Mouse (Mus musculus) embryonic facial prominence, embryonic 11.5 days (tissue): ENCODE data around the gene Hoxc4. TPM values are rescaled to one million over a fixed set of nuclear protein-coding genes. Genes with fewer than 3 reads are reported as not detected.
A peak's percentile ranks its signal among the peaks of the same experiment; 100 is the strongest.

Experiments
- ATAC-seq: fragments of 200-750 bp; cut with Nextera tagmentation; replicated peaks from 2 replicates; pipeline ENCODE4 v1.8.0; 2017; ENCODE audit warnings: low read depth; ENCODE audit not compliant: insufficient number of reproducible peaks, low FRiP score, low TSS enrichment
- DNase-seq: peaks from one replicate; pipeline ENCODE4 v3.0.0-alpha.2; 2015; ENCODE audit warnings: low spot score
- H3K27ac ChIP-seq: fragments of 300-500 bp; sonication (generic); replicated peaks from 2 replicates; pipeline ENCODE4 v1.5.1; 2014; ENCODE audit warnings: mild to moderate bottlenecking, low read depth, low read length, control low read depth
- H3K27me3 ChIP-seq: fragments of 300-500 bp; sonication (generic); 2 replicates; pipeline ENCODE4 v1.6.1; 2014; ENCODE audit warnings: mild to moderate bottlenecking, low read length, moderate library complexity, mixed read lengths; ENCODE audit not compliant: control insufficient read depth, insufficient read depth
- H3K36me3 ChIP-seq: fragments of 300-500 bp; sonication (generic); replicated peaks from 2 replicates; pipeline ENCODE4 v1.6.1; 2014; ENCODE audit warnings: low read depth, mild to moderate bottlenecking, low read length, moderate library complexity, mixed read lengths; ENCODE audit not compliant: control insufficient read depth, insufficient read depth
- H3K4me1 ChIP-seq: fragments of 300-500 bp; sonication (generic); 2 replicates; pipeline ENCODE4 v1.6.1; 2014; ENCODE audit warnings: low read length, mixed read lengths; ENCODE audit not compliant: control insufficient read depth, insufficient read depth
- H3K4me2 ChIP-seq: fragments of 300-500 bp; sonication (generic); 2 replicates; pipeline ENCODE4 v1.6.1; 2014; ENCODE audit warnings: low read depth, mild to moderate bottlenecking, control low read depth, low read length, moderate library complexity
- H3K4me3 ChIP-seq: fragments of 300-500 bp; sonication (generic); 2 replicates; pipeline ENCODE4 v1.5.1; 2014; ENCODE audit warnings: low read depth, low read length, control low read depth
- H3K9ac ChIP-seq: fragments of 300-500 bp; sonication (generic); replicated peaks from 2 replicates; pipeline ENCODE4 v1.6.1; 2014; ENCODE audit warnings: mild to moderate bottlenecking, control low read depth, low read length
- H3K9me3 ChIP-seq: fragments of 300-500 bp; sonication (generic); replicated peaks from 2 replicates; pipeline ENCODE4 v1.6.1; 2016; ENCODE audit warnings: mild to moderate bottlenecking, low read length, inconsistent platforms, mixed read lengths; ENCODE audit not compliant: control insufficient read depth
- WGBS: fragments of 180-500 bp; shearing (Covaris S2); extraction: QIAGEN DNeasy Blood & Tissue Kit; methylation state at CpG from one replicate; pipeline ENCODE4 v1.1.7; 2014; 5-methylcytosine and 5-hydroxymethylcytosine counted together
- polyA plus RNA-seq: library from polyadenylated mRNA; unstranded; fragments of >200 nt; fragmentation: Nextera tagmentation; extraction: Ambion mirVana; gene quantifications from 2 replicates; pipeline ENCODE4 v1.2.1, GENCODE M21; 2014

Gene Hoxc4
- polyA plus RNA-seq, 1 experiment from 2014 or later = 1.7 TPM

GRCm38 (mm10) chr15:102983716-102984115, 35.0 kb upstream of the Hoxc4 start:
- Histone ChIP-seq H3K27me3 (peaks cover 96% of the 10 kb centered on the region), H3K9me3 (no peaks in the 10 kb centered on the region), H3K4me3 (no peak overlapping the region), H3K4me2 (no peak overlapping the region), H3K9ac (no peak overlapping the region), H3K27ac (no peak overlapping the region), H3K4me1 (peaks cover 6% of the 10 kb centered on the region), H3K36me3 (no peaks in the 10 kb centered on the region)
- WGBS = 2% methylated on average over 12 of the region's 12 CpGs
- ATAC-seq (no peak), DNase-seq (no peak)

- DNase-seq (no peak), ATAC-seq (no peak)
- Histone ChIP-seq H3K9ac (no peak overlapping the region), H3K27ac (no peak overlapping the region), H3K9me3 (no peaks in the 10 kb centered on the region), H3K36me3 (no peaks in the 10 kb centered on the region), H3K27me3 (peaks cover 96% of the 10 kb centered on the region), H3K4me3 (no peak overlapping the region), H3K4me1 (peaks cover 6% of the 10 kb centered on the region), H3K4me2 (no peak overlapping the region)
- WGBS = under 1% methylated on average over 10 of the region's 10 CpGs
Observed at GRCm38 (mm10) chr15:102984521-102984920, 34.2 kb upstream of the Hoxc4 start.

GRCm38 (mm10) chr15:102984925-102985324, 33.8 kb upstream of the Hoxc4 start:
- H3K4me2 ChIP-seq = no peak overlapping the region

GRCm38 (mm10) chr15:102987124-102987833, 31.5 kb upstream of the Hoxc4 start:
- peaks cover 95% of the 10 kb centered on the region for H3K27me3 ChIP-seq
- H3K4me3 ChIP-seq = no peak overlapping the region
- ATAC-seq (no peak; the same call in 1 of the 2 replicates), DNase-seq (peak; percentile 96)
- H3K4me1 ChIP-seq = no peaks in the 10 kb centered on the region
- no peak overlapping the region for H3K4me2 ChIP-seq
- no peaks in the 10 kb centered on the region for H3K36me3 ChIP-seq
- H3K27ac ChIP-seq = no peak overlapping the region
- WGBS = 3% methylated on average over 21 of the region's 21 CpGs
- H3K9ac ChIP-seq = no peak overlapping the region
- H3K9me3 ChIP-seq = no peaks in the 10 kb centered on the region

More at GRCm38 (mm10) chr15:102984925-102985324, 33.8 kb upstream of the Hoxc4 start:
- DNase-seq (no peak), ATAC-seq (no peak)
- Histone ChIP-seq H3K27me3 (peaks cover 96% of the 10 kb centered on the region), H3K36me3 (no peaks in the 10 kb centered on the region), H3K4me3 (no peak overlapping the region), H3K9me3 (no peaks in the 10 kb centered on the region), H3K27ac (no peak overlapping the region), H3K4me1 (peaks cover 6% of the 10 kb centered on the region), H3K9ac (no peak overlapping the region)
- WGBS = 4% methylated on average over 3 of the region's 3 CpGs

GRCm38 (mm10) chr15:102988078-102988477, 30.7 kb upstream of the Hoxc4 start:
- H3K27me3 ChIP-seq = peaks cover 96% of the 10 kb centered on the region
- DNase-seq (no peak), ATAC-seq (no peak)
- WGBS = 11% methylated on average over 5 of the region's 5 CpGs
- H3K9me3 ChIP-seq = no peaks in the 10 kb centered on the region
- H3K4me2 ChIP-seq = no peak overlapping the region
- H3K27ac ChIP-seq = no peak overlapping the region
- no peaks in the 10 kb centered on the region for H3K4me1 ChIP-seq
- no peak overlapping the region for H3K9ac ChIP-seq
- H3K4me3 ChIP-seq = no peak overlapping the region
- no peaks in the 10 kb centered on the region for H3K36me3 ChIP-seq

- Histone ChIP-seq H3K4me1 (no peaks in the 10 kb centered on the region), H3K4me2 (no peak within 1 kb of the TSS), H3K9ac (no peak within 1 kb of the TSS), H3K9me3 (no peaks in the 10 kb centered on the region), H3K36me3 (no peaks in the 10 kb centered on the region), H3K4me3 (no peak within 1 kb of the TSS), H3K27ac (no peak within 1 kb of the TSS), H3K27me3 (peaks cover 93% of the 10 kb centered on the region)
- under 1% methylated on average over 69 of the region's 69 CpGs for WGBS
- DNase-seq = no peak
- no peak for ATAC-seq
Observed at GRCm38 (mm10) chr15:102990461-102991397, 28.0 kb upstream of the Hoxc4 start, which contains the start of gene Hoxc8. Hoxc8 (plus strand) TSS chr15:102990607.

GRCm38 (mm10) chr15:102991782-102992181, 27.0 kb upstream of the Hoxc4 start:
- Histone ChIP-seq H3K27ac (no peak overlapping the region), H3K4me2 (no peak overlapping the region), H3K9ac (no peak overlapping the region), H3K36me3 (no peaks in the 10 kb centered on the region), H3K4me1 (no peaks in the 10 kb centered on the region), H3K9me3 (no peaks in the 10 kb centered on the region), H3K27me3 (peaks cover 93% of the 10 kb centered on the region), H3K4me3 (no peak overlapping the region)
- 4% methylated on average over 7 of the region's 7 CpGs for WGBS
- ATAC-seq = no peak
- no peak for DNase-seq

GRCm38 (mm10) chr15:102992206-102992605, 26.5 kb upstream of the Hoxc4 start:
- WGBS = 2% methylated on average over 11 of the region's 11 CpGs
- H3K27me3 ChIP-seq = peaks cover 92% of the 10 kb centered on the region
- H3K9me3 ChIP-seq = no peaks in the 10 kb centered on the region
- ATAC-seq = no peak
- H3K9ac ChIP-seq = no peak overlapping the region
- no peak overlapping the region for H3K4me2 ChIP-seq
- H3K4me3 ChIP-seq = no peak overlapping the region
- DNase-seq = no peak
- H3K4me1 ChIP-seq = no peaks in the 10 kb centered on the region
- no peaks in the 10 kb centered on the region for H3K36me3 ChIP-seq
- H3K27ac ChIP-seq = no peak overlapping the region
